Mouse (Mus musculus) forebrain, embryonic 14.5 days (tissue): ENCODE measurements at regions not wholly inside any gene's neighbourhood (a gene's known extent, or its start where the extent isn't known, plus 50 kb on each side); places are given as distances from the start of the nearest gene placed in this dataset.

ENCODE experiments used
- ATAC-seq: fragments of 200-750 bp; cut with Nextera tagmentation; 2 replicates; pipeline ENCODE4 v1.8.0; 2017; ENCODE audit warnings: mild to moderate bottlenecking, moderate library complexity
- DNase-seq: peaks from one replicate; pipeline ENCODE4 v3.0.0-alpha.2; 2015; ENCODE audit warnings: low spot score
- H3K27ac ChIP-seq: fragments of 300-500 bp; sonication (generic); 2 replicates; pipeline ENCODE4 v1.5.1; 2014; ENCODE audit warnings: low read depth, mild to moderate bottlenecking, control low read depth, low read length, moderate library complexity
- H3K27me3 ChIP-seq: fragments of 300-500 bp; sonication (generic); replicated peaks from 2 replicates; pipeline ENCODE4 v1.6.1; 2014; ENCODE audit warnings: low read length, control low read depth, mixed read lengths; ENCODE audit not compliant: control insufficient read depth, insufficient read depth
- H3K36me3 ChIP-seq: fragments of 300-500 bp; sonication (generic); 2 replicates; pipeline ENCODE4 v1.6.1; 2014; ENCODE audit warnings: low read length, control low read depth; ENCODE audit not compliant: control insufficient read depth, insufficient read depth
- H3K4me1 ChIP-seq: fragments of 300-500 bp; sonication (generic); 2 replicates; pipeline ENCODE4 v1.6.1; 2014; ENCODE audit warnings: antibody characterized with exemption, low read length, control low read depth; ENCODE audit not compliant: control insufficient read depth, insufficient read depth
- H3K4me2 ChIP-seq: fragments of 300-500 bp; sonication (generic); 2 replicates; pipeline ENCODE4 v1.6.1; 2014; ENCODE audit warnings: mild to moderate bottlenecking, control low read depth, low read length
- H3K4me3 ChIP-seq: fragments of 300-500 bp; sonication (generic); 2 replicates; pipeline ENCODE4 v1.5.1; 2014; ENCODE audit warnings: low read depth, low read length, control low read depth
- H3K9ac ChIP-seq: fragments of 300-500 bp; sonication (generic); 2 replicates; pipeline ENCODE4 v1.6.1; 2014; ENCODE audit warnings: mild to moderate bottlenecking, low read length, control low read depth, moderate library complexity
- H3K9me3 ChIP-seq: fragments of 300-500 bp; sonication (generic); replicated peaks from 2 replicates; pipeline ENCODE4 v1.6.1; 2016; ENCODE audit warnings: low read length, control low read depth, mixed read lengths; ENCODE audit not compliant: control insufficient read depth
- WGBS: fragments of 180-500 bp; shearing (Covaris S2); extraction: QIAGEN DNeasy Blood & Tissue Kit; methylation state at CpG from one replicate; pipeline ENCODE4 v1.1.7; 2014; 5-methylcytosine and 5-hydroxymethylcytosine counted together

DNA sequence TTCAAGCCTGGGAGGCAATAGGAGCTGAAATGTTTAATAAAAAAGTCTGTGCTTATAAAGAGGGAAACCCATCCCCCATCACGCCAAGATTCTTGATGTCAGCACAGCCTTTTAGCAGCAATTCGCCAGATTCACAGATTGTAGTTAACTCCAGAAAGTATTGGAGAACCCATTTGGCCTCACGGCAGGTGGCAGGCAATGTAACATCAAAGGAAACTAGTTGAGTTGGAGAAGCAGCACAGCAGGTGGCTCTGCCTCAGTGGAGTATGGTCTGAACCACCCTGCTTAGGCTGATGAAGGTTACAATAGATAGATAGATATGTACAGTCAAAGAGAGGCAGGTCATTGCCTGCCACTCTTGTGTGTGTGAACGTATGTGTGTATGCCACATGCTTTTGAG, 420.8 kb upstream of the Klf6 start:
- Histone ChIP-seq H3K27me3 (no peaks in the 10 kb centered on the region), H3K27ac (no peak overlapping the region), H3K9me3 (no peaks in the 10 kb centered on the region), H3K4me2 (no peak overlapping the region), H3K9ac (no peak overlapping the region), H3K4me3 (no peak overlapping the region), H3K36me3 (no peaks in the 10 kb centered on the region), H3K4me1 (no peaks in the 10 kb centered on the region)
- ATAC-seq (no peak), DNase-seq (no peak)
- 64% methylated on average over 4 of the region's 4 CpGs for WGBS

DNA sequence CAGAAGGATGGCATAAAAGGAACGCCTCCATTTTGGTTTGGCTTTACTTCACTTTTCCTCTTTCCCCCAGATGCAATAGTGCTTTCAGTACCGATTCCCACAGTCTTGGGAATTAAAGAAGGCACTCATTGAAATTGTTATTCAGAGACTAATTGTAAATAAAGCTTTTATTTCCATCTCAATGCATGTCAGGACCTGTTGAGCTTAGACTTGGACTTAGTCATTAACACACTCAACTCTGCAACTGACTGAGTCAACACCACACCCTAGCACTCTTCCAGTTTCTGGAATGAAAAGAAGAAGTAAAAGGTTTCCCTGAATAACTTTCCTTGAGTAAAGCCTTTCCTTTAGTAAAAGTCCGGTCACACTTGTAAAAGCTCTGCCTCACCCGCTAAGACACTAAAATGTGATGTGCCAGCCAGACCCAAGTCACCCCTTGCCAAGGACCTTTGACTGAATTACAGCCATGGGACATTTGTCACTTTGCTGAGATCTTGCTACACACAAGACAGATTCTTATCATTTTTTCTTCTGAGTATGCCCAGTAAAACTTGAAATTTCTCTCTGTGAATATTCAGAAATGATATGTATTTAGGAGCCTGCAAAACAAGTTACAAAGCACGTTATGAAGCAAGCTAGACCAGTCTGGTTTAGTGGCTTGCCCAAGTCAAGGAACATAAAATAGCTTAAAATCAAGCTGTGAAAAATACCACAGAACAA, 416.4 kb upstream of the Klf6 start:
- ATAC-seq = no peak
- WGBS = 78% methylated on average over 5 of the region's 5 CpGs
- Histone ChIP-seq H3K27me3 (no peaks in the 10 kb centered on the region), H3K36me3 (no peaks in the 10 kb centered on the region), H3K9me3 (no peaks in the 10 kb centered on the region), H3K4me3 (no peak overlapping the region), H3K4me2 (no peak overlapping the region), H3K9ac (no peak overlapping the region), H3K27ac (no peak overlapping the region), H3K4me1 (no peaks in the 10 kb centered on the region)
- no peak for DNase-seq

DNA sequence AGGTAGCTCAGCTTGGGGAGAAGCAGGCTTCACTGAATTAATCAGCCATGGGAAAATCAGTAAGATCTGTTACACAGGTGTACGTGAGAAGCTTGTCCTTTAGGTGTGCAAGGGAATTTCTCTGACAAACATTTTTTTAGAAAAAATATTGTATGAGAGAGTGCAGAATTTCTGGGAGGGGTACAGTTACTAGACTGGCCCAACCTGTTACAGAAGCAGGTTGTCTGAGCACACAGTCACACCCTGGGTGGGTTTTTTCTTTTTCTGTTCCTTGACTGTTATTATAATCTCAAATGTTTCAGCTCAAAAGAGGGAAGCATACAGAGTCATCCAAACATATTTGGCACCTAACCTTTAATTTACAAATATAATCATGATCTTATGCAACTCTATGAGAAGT, 412.7 kb upstream of the Klf6 start:
- 0 out of 2 replicates have a peak, but pooled peaks cover 3% of the 10 kb centered on the region for H3K9me3 ChIP-seq
- no peak overlapping the region for H3K4me3 ChIP-seq
- ATAC-seq (no peak), DNase-seq (no peak)
- H3K9ac ChIP-seq = no peak overlapping the region
- WGBS = 87% methylated on average over 1 of the region's 1 CpGs
- H3K27ac ChIP-seq = no peak overlapping the region
- no peak overlapping the region for H3K4me2 ChIP-seq
- H3K27me3 ChIP-seq = no peaks in the 10 kb centered on the region
- H3K36me3 ChIP-seq = no peaks in the 10 kb centered on the region
- no peaks in the 10 kb centered on the region for H3K4me1 ChIP-seq

DNA sequence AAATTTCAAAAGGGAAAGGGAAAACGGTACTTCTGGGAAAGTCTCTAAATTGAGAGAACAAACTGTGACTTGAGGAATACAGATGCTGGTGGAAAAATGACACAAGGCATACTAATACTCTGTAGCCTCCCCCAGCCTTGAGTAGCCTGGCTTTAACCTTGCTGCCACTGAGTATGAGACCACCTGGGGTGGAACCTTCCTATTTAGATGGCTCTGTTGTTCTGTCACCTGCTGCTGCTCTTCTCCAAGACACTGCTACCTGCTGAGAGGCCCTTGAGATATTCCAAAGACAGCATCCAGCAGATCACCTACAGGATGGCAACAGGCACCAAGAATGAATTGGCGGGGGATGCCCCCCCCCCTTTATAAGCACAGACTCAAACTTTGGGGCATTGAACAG, 380.5 kb upstream of the Klf6 start:
- no peaks in the 10 kb centered on the region for H3K27me3 ChIP-seq
- no peak overlapping the region for H3K27ac ChIP-seq
- no peak for DNase-seq
- ATAC-seq = no peak
- H3K4me3 ChIP-seq = no peak overlapping the region
- H3K4me2 ChIP-seq = no peak overlapping the region
- WGBS = 79% methylated on average over 2 of the region's 2 CpGs
- H3K9ac ChIP-seq = no peak overlapping the region
- H3K4me1 ChIP-seq = no peaks in the 10 kb centered on the region
- no peaks in the 10 kb centered on the region for H3K9me3 ChIP-seq
- no peaks in the 10 kb centered on the region for H3K36me3 ChIP-seq

DNA sequence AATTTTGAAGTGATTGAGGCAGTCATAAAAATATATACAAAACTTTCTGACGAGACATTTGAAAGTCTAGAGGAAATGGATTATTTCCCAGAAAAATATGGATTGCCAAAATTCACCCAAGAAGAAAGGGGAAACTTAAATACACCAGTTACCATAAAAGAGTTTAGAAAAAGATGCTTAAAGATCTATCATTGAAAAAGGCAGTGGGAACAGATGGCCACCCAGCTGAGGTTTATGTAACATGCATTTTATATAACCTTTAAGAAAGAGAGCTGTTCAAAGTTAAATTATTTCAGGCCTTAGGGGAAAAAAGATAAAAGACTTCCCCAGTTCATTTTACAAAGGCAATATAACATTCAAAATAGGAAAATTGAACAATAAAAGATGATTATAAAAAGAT, 369.0 kb upstream of the Klf6 start:
- Histone ChIP-seq H3K27ac (no peak overlapping the region), H3K4me2 (no peak overlapping the region), H3K4me1 (no peaks in the 10 kb centered on the region), H3K9me3 (no peaks in the 10 kb centered on the region), H3K36me3 (no peaks in the 10 kb centered on the region), H3K4me3 (no peak overlapping the region), H3K9ac (no peak overlapping the region), H3K27me3 (no peaks in the 10 kb centered on the region)
- DNase-seq (no peak), ATAC-seq (no peak)
- 80% methylated on average over 1 of the region's 1 CpGs for WGBS

DNA sequence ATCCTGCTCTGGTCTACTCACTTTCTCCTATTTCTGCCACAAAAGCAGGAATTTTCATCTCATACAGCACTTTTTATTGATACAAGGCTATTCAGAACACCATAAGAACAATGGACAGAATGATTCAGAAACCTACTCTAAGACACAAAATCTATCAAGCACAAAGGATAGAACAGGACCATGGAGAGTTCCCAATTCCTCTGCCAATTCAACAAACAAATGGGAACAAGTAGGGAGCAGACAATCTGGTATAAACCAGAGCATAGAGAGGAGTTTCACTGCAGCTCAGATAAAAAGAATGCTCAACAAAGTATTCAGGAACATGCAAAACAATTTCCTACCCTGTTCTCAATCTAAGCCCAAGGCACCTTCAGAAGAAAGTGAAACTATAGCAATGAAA, 363.7 kb upstream of the Klf6 start:
- Histone ChIP-seq H3K9ac (no peak overlapping the region), H3K4me3 (no peak overlapping the region), H3K27me3 (no peaks in the 10 kb centered on the region), H3K36me3 (no peaks in the 10 kb centered on the region), H3K4me1 (no peaks in the 10 kb centered on the region), H3K9me3 (no peaks in the 10 kb centered on the region), H3K4me2 (no peak overlapping the region), H3K27ac (no peak overlapping the region)
- DNase-seq (no peak), ATAC-seq (no peak)

DNA sequence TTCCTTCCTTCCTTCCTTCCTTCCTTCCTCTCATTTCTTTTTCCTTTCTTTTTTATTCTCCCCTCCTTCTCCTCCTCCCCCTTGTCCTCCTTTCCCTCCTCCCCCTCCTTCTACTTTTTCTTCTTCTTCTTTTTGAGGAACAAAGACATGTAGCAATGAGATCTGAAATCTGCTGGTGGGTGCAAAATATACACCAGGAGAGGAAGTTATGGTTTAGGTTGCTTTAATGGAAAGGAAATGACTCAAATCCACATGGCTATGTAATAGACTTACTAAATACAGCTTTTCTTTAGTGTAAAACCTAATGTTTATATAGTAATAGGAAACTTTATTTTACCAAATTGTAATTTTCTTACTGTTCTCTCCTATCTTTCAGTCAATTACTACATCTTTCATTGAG, 349.5 kb upstream of the Klf6 start:
- Histone ChIP-seq H3K4me3 (no peak overlapping the region), H3K9me3 (no peaks in the 10 kb centered on the region), H3K36me3 (no peaks in the 10 kb centered on the region), H3K4me1 (no peaks in the 10 kb centered on the region), H3K9ac (no peak overlapping the region), H3K4me2 (no peak overlapping the region), H3K27me3 (no peaks in the 10 kb centered on the region), H3K27ac (no peak overlapping the region)
- ATAC-seq (no peak), DNase-seq (no peak)

DNA sequence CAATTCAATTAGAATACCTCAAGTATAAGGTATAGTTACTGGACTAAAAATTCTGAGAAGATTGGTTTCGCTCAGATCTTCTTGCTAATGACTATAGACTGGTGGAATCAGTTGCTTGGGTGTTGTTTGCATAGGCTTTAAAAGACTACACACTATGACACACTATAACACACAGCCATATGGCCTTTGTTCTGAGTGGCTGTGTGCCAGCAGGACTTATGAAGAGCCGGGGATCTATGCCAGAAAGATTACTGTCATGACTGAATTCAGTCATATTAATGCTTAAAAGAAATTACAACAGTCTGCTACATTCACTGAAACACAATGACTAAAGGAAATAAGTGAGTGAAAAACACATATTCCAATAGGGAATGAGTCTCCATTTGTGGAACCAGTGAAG, 345.7 kb upstream of the Klf6 start:
- H3K9ac ChIP-seq = no peak overlapping the region
- H3K9me3 ChIP-seq = no peaks in the 10 kb centered on the region
- 55% methylated on average over 2 of the region's 2 CpGs for WGBS
- DNase-seq (peak; percentile 85), ATAC-seq (peak; percentile 88; the same call in 1 of the 2 replicates)
- no peaks in the 10 kb centered on the region for H3K36me3 ChIP-seq
- no peaks in the 10 kb centered on the region for H3K4me1 ChIP-seq
- H3K27me3 ChIP-seq = no peaks in the 10 kb centered on the region
- H3K27ac ChIP-seq = no peak overlapping the region
- no peak overlapping the region for H3K4me2 ChIP-seq
- no peak overlapping the region for H3K4me3 ChIP-seq

DNA sequence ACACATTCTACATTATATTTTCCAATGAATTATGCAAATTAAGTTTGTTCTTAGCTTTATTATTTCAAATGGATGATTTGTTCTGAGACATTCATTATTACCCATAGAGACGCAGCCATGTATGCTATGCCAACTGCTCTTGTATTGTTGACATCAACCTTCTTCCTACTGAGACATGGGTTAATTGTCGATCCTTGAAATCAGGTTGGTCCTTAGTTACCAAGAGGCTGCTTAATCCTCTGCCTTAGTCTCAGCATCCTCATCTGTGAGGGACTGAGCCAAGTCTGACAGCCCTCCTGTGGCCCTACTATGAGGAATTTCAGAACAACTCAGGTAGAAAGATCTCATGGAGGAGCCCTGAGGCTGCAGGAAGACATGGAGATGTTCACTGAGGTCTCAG, 345.2 kb upstream of the Klf6 start:
- ATAC-seq (no peak), DNase-seq (no peak)
- H3K27ac ChIP-seq = no peak overlapping the region
- whole genome bisulfite sequencing = 82% methylated on average over 2 of the region's 2 CpGs
- no peak overlapping the region for H3K9ac ChIP-seq
- no peak overlapping the region for H3K4me3 ChIP-seq
- H3K36me3 ChIP-seq = no peaks in the 10 kb centered on the region
- H3K4me2 ChIP-seq = no peak overlapping the region
- no peaks in the 10 kb centered on the region for H3K9me3 ChIP-seq
- no peaks in the 10 kb centered on the region for H3K27me3 ChIP-seq
- no peaks in the 10 kb centered on the region for H3K4me1 ChIP-seq
